Mouse (Mus musculus) midbrain, embryonic 12.5 days (tissue): Measurements from ENCODE around the gene Pdzrn4. TPM values are rescaled to one million over a fixed set of nuclear protein-coding genes. Genes with fewer than 3 reads are reported as not detected.

Source experiments
- ATAC-seq: fragments of 200-750 bp; cut with Nextera tagmentation; 2 replicates; pipeline ENCODE4 v1.8.0; 2017; ENCODE audit warnings: low read depth, moderate TSS enrichment, moderate library complexity; ENCODE audit not compliant: low FRiP score
- H3K27ac ChIP-seq: fragments of 300-500 bp; sonication (generic); replicated peaks from 2 replicates; pipeline ENCODE4 v1.5.1; 2016; ENCODE audit warnings: mild to moderate bottlenecking
- H3K27me3 ChIP-seq: fragments of 300-500 bp; sonication (generic); 2 replicates; pipeline ENCODE4 v1.6.1; 2016; ENCODE audit warnings: mild to moderate bottlenecking
- H3K36me3 ChIP-seq: fragments of 300-500 bp; sonication (generic); 2 replicates; pipeline ENCODE4 v1.6.1; 2016
- H3K4me1 ChIP-seq: fragments of 300-500 bp; sonication (generic); 2 replicates; pipeline ENCODE4 v1.6.1; 2016
- H3K4me2 ChIP-seq: fragments of 300-500 bp; sonication (generic); replicated peaks from 2 replicates; pipeline ENCODE4 v1.6.1; 2016; ENCODE audit warnings: mild to moderate bottlenecking, moderate library complexity
- H3K4me3 ChIP-seq: fragments of 300-500 bp; sonication (generic); 2 replicates; pipeline ENCODE4 v1.5.1; 2016; ENCODE audit warnings: mild to moderate bottlenecking
- H3K9ac ChIP-seq: fragments of 300-500 bp; sonication (generic); replicated peaks from 2 replicates; pipeline ENCODE4 v1.6.1; 2016; ENCODE audit warnings: mild to moderate bottlenecking, moderate library complexity
- H3K9me3 ChIP-seq: fragments of 300-500 bp; sonication (generic); 2 replicates; pipeline ENCODE4 v1.6.1; 2016; ENCODE audit warnings: mild to moderate bottlenecking
- WGBS: fragments of 180-500 bp; shearing (Covaris S2); methylation state at CpG from one replicate; pipeline ENCODE4 v1.1.7; 2016; 5-methylcytosine and 5-hydroxymethylcytosine counted together
- polyA plus RNA-seq: library from polyadenylated mRNA; unstranded; fragments of >200 nt; fragmentation: Nextera tagmentation; extraction: Ambion mirVana; gene quantifications from 2 replicates; pipeline ENCODE4 v1.2.1, GENCODE M21; 2016

Gene Pdzrn4
- polyA plus RNA-seq, 1 experiment from 2014 or later = 13.8 TPM

- Histone ChIP-seq H3K4me2 (no peak overlapping the region), H3K9me3 (no peaks in the 10 kb centered on the region), H3K36me3 (no peaks in the 10 kb centered on the region), H3K27me3 (no peaks in the 10 kb centered on the region), H3K27ac (no peak overlapping the region), H3K9ac (no peak overlapping the region), H3K4me3 (no peak overlapping the region), H3K4me1 (peaks cover 20% of the 10 kb centered on the region)
- no peak for ATAC-seq
- 41% methylated on average over 7 of the region's 7 CpGs for WGBS
Measured at GRCm38 (mm10) chr15:92416658-92417057, 20.0 kb downstream of the Pdzrn4 start.

DNA sequence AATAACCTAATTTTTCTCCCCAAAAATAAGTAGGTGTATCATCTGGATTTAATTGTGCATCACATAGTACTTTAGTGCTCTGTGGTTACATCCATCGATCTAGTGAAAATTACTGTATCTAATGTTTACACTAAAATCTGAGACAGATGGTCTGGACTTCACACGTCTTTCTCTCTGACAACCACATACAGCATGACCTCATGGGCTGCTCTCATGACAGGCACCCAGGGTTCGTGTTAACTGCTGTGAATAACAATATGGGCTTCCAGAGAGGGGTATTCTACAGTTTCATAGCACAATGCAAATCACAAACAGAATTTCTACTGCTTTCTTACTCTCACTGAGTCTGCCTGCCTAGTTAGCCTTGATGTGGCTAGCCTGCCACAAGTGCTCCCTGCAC, 20.4 kb downstream of the Pdzrn4 start:
- no peaks in the 10 kb centered on the region for H3K36me3 ChIP-seq
- 42% methylated on average over 3 of the region's 3 CpGs for WGBS
- no peak overlapping the region for H3K4me3 ChIP-seq
- no peak for ATAC-seq
- H3K4me1 ChIP-seq = peaks cover 20% of the 10 kb centered on the region
- H3K27me3 ChIP-seq = no peaks in the 10 kb centered on the region
- no peak overlapping the region for H3K4me2 ChIP-seq
- no peaks in the 10 kb centered on the region for H3K9me3 ChIP-seq
- no peak overlapping the region for H3K9ac ChIP-seq
- H3K27ac ChIP-seq = no peak overlapping the region

DNA sequence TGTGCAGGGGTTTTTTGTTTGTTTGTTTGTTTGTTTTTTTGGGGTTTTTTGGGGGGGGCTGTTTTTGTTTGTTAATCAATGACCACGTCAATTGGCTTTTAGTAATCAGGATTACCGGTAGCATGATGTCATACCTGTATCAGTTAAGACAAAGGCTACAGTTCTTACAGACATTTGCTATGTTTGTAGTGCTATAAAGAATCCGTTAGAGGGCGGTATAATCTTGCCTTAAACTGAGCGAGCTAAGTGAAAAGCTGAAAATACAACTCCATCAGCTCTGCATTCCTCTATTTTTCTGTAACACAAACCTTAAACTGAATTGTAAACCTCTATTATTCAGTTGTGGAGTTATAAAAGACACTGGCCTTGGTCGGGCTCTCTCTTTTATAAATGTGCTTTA, 37.9 kb downstream of the Pdzrn4 start:
- no peak for ATAC-seq
- Histone ChIP-seq H3K4me2 (no peak overlapping the region), H3K4me1 (peaks cover 6% of the 10 kb centered on the region; the same call in 1 of the 2 replicates), H3K4me3 (no peak overlapping the region), H3K36me3 (no peaks in the 10 kb centered on the region), H3K9ac (no peak overlapping the region), H3K27ac (no peak overlapping the region), H3K27me3 (no peaks in the 10 kb centered on the region), H3K9me3 (no peaks in the 10 kb centered on the region)
- 7% methylated on average over 6 of the region's 6 CpGs for WGBS

DNA sequence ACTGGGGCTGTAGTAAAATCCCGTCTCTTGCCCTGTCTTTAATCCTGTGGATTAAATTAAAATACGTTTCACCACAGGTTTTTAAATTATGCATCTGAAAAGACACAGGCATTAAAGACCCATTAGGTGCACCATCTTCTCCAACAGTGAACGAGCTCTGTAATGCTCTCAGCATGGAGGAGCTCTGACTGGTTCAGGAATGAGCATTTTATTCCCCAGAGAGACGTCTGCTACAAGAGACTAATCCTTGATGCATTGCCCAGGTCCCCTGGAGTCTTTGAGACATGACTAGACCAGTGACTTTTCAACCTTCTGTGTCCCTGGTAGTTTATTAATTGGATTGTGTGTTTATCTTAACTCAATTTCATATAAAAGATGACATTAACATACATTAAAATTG, 38.6 kb downstream of the Pdzrn4 start:
- 0 out of 2 replicates have a peak, but pooled peaks have one; percentile 16 for ATAC-seq
- Histone ChIP-seq H3K4me2 (no peak overlapping the region), H3K4me1 (peaks cover 6% of the 10 kb centered on the region; the same call in 1 of the 2 replicates), H3K9ac (no peak overlapping the region), H3K27ac (no peak overlapping the region), H3K36me3 (no peaks in the 10 kb centered on the region), H3K9me3 (no peaks in the 10 kb centered on the region), H3K27me3 (no peaks in the 10 kb centered on the region), H3K4me3 (no peak overlapping the region)
- 8% methylated on average over 4 of the region's 4 CpGs for WGBS

GRCm38 (mm10) chr15:92441630-92442180, 45.0 kb downstream of the Pdzrn4 start:
- H3K27me3 ChIP-seq = no peaks in the 10 kb centered on the region
- H3K4me1 ChIP-seq = no peaks in the 10 kb centered on the region
- 77% methylated on average over 19 of the region's 19 CpGs for whole genome bisulfite sequencing
- H3K9ac ChIP-seq = no peak overlapping the region
- H3K36me3 ChIP-seq = no peaks in the 10 kb centered on the region
- no peak overlapping the region for H3K27ac ChIP-seq
- H3K4me3 ChIP-seq = no peak overlapping the region
- no peak for ATAC-seq
- no peak overlapping the region for H3K4me2 ChIP-seq
- no peaks in the 10 kb centered on the region for H3K9me3 ChIP-seq

GRCm38 (mm10) chr15:92447708-92448147, 51.0 kb downstream of the Pdzrn4 start:
- 0 out of 2 replicates have a peak, but pooled peaks have one; percentile 27 for ATAC-seq
- H3K4me1 ChIP-seq = no peaks in the 10 kb centered on the region
- WGBS = 54% methylated on average over 8 of the region's 8 CpGs

DNA sequence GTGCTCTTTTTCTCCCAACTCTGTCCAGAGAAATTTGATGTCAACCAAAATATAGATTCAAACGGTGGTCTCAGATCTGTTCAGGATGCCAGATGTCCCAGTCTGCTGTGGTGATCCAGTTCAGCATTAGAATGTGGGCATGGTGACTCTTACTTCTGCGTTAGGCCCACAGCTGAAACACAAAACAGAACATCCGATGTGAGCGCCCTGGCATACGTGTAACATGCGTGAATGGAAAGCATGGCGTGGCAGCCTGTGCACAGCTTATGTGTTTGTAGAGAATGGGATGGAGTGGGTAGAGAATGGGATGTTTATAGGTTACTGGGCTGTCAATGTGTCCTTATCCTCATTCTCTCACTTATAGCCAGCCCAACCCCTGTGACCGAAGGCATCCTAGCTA, 52.4 kb downstream of the Pdzrn4 start:
- H3K4me1 ChIP-seq = no peaks in the 10 kb centered on the region
- no peaks in the 10 kb centered on the region for H3K27me3 ChIP-seq
- ATAC-seq = no peak
- H3K4me3 ChIP-seq = no peak overlapping the region
- H3K27ac ChIP-seq = no peak overlapping the region
- no peak overlapping the region for H3K9ac ChIP-seq
- no peaks in the 10 kb centered on the region for H3K9me3 ChIP-seq
- H3K4me2 ChIP-seq = no peak overlapping the region
- WGBS = 96% methylated on average over 8 of the region's 8 CpGs
- no peaks in the 10 kb centered on the region for H3K36me3 ChIP-seq

More at GRCm38 (mm10) chr15:92447708-92448147, 51.0 kb downstream of the Pdzrn4 start:
- H3K36me3 ChIP-seq = no peaks in the 10 kb centered on the region
- no peak overlapping the region for H3K9ac ChIP-seq
- H3K4me2 ChIP-seq = no peak overlapping the region
- H3K9me3 ChIP-seq = no peaks in the 10 kb centered on the region
- no peak overlapping the region for H3K4me3 ChIP-seq
- H3K27ac ChIP-seq = no peak overlapping the region
- no peaks in the 10 kb centered on the region for H3K27me3 ChIP-seq

DNA sequence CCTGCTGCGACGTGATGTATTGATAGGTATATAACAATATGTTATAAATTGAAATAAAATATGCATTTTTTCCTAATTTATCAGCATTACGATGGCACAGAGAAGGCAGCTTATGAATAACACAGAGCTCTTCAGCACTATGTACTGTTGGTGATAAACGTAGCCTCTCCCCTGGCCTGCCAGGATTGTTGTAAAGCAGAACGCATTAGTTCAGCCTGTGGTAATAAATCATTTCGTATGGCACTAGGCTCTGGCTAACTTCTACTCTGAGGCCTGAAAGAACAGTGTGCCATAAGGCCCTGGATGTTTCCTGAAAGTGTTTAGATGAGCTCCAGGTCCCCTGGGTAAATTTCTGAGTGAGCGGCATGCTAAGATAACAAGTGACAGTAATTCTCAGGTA, 55.9 kb downstream of the Pdzrn4 start:
- no peak for ATAC-seq
- no peak overlapping the region for H3K27ac ChIP-seq
- H3K4me3 ChIP-seq = no peak overlapping the region
- H3K27me3 ChIP-seq = no peaks in the 10 kb centered on the region
- no peaks in the 10 kb centered on the region for H3K9me3 ChIP-seq
- no peak overlapping the region for H3K9ac ChIP-seq
- H3K4me1 ChIP-seq = no peaks in the 10 kb centered on the region
- no peak overlapping the region for H3K4me2 ChIP-seq
- H3K36me3 ChIP-seq = no peaks in the 10 kb centered on the region
- WGBS = 89% methylated on average over 7 of the region's 7 CpGs

GRCm38 (mm10) chr15:92482198-92482597, 85.5 kb downstream of the Pdzrn4 start:
- H3K27me3 ChIP-seq = no peaks in the 10 kb centered on the region
- H3K4me3 ChIP-seq = no peak overlapping the region
- no peak overlapping the region for H3K9ac ChIP-seq
- H3K36me3 ChIP-seq = no peaks in the 10 kb centered on the region
- WGBS = 88% methylated on average over 6 of the region's 6 CpGs
- H3K4me1 ChIP-seq = no peaks in the 10 kb centered on the region
- H3K9me3 ChIP-seq = no peaks in the 10 kb centered on the region
- ATAC-seq = no peak
- no peak overlapping the region for H3K4me2 ChIP-seq
- no peak overlapping the region for H3K27ac ChIP-seq

DNA sequence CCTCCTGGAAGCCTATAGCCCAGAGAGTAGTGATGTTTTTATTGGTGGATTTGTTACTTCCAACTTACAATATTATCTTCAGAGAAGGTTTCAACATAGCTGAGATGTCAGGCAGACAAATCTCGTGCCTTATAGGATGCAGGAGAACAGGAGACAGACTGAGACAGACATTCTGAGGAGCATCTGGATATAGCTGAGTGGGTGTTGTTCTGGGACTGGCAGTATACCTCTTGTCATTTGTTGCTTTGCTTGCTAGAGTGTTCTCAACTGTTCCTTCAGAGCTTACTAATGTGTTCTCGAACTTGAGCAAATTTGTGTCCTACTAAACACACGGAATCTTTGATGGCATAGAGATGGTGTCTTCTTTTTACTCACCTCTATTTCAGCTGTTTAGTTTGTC, 94.7 kb downstream of the Pdzrn4 start:
- Histone ChIP-seq H3K4me1 (peaks cover 7% of the 10 kb centered on the region), H3K4me2 (no peak overlapping the region), H3K36me3 (no peaks in the 10 kb centered on the region), H3K9ac (no peak overlapping the region), H3K27me3 (no peaks in the 10 kb centered on the region), H3K27ac (no peak overlapping the region), H3K9me3 (no peaks in the 10 kb centered on the region), H3K4me3 (no peak overlapping the region)
- ATAC-seq = no peak
- WGBS = 90% methylated on average over 3 of the region's 3 CpGs

GRCm38 (mm10) chr15:92495465-92496174, 98.9 kb downstream of the Pdzrn4 start:
- peak overlapping the region; percentile 32 for H3K27ac ChIP-seq
- no peaks in the 10 kb centered on the region for H3K27me3 ChIP-seq
- H3K9ac ChIP-seq = no peak overlapping the region
- 46% methylated on average over 12 of the region's 12 CpGs for WGBS
- no peaks in the 10 kb centered on the region for H3K36me3 ChIP-seq
- H3K4me3 ChIP-seq = no peak overlapping the region
- H3K9me3 ChIP-seq = no peaks in the 10 kb centered on the region
- peak; percentile 38; the same call in 1 of the 2 replicates for ATAC-seq
- no peak overlapping the region for H3K4me2 ChIP-seq
- H3K4me1 ChIP-seq = peaks cover 13% of the 10 kb centered on the region

DNA sequence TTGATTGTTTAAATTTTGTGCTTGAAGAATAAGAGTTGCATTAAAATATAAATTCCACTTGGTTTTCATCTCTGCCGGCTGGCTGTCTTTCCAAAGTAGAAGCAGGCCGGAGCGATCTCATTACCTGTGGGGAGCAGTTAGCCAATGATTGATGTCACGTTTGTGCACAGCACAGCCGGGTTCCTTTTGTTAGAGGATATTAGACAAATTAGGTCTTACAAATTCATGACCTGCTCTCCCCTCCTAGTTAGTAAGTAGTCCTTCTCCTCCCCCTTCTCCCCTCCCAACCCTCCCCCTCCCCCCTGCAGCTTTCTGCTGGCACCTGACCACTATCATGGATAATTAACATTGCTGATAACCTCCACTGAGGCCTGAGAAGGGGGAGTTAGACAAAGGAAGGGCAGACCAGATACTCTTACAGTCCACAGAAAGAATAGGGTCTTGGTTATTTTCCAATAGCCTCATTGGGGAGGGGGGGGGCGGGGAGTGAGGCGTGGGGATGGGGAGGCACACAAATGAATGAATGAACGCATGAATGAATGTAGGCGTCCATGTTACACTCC, 103.7 kb downstream of the Pdzrn4 start:
- no peaks in the 10 kb centered on the region for H3K36me3 ChIP-seq
- H3K27ac ChIP-seq = peak overlapping the region; percentile 20; the same call in 1 of the 2 replicates
- no peak overlapping the region for H3K4me3 ChIP-seq
- no peak overlapping the region for H3K9ac ChIP-seq
- H3K4me1 ChIP-seq = peaks cover 11% of the 10 kb centered on the region
- no peak overlapping the region for H3K4me2 ChIP-seq
- H3K27me3 ChIP-seq = no peaks in the 10 kb centered on the region
- 45% methylated on average over 9 of the region's 9 CpGs for WGBS
- ATAC-seq = peak; percentile 54; the same call in 1 of the 2 replicates
- no peaks in the 10 kb centered on the region for H3K9me3 ChIP-seq
